Mouse (Mus musculus) hindbrain, embryonic 16.5 days (tissue): ENCODE measurements around the gene Ppp1cc. TPM values are rescaled to one million over a fixed set of nuclear protein-coding genes. Genes with fewer than 3 reads are reported as not detected.

Experiments used
- polyA plus RNA-seq: library from polyadenylated mRNA; unstranded; fragments of >200 nt; fragmentation: Nextera tagmentation; extraction: Ambion mirVana; gene quantifications from 2 replicates; pipeline ENCODE4 v1.2.1, GENCODE M21; 2015

The Ppp1cc gene
- polyA plus RNA-seq, 1 experiment from 2014 or later, result 185 TPM

Other genes with a start within 250 kb of the Ppp1cc start
- gene Cux2, start 108.2 kb upstream of the Ppp1cc start, polyA plus RNA-seq, result 16.7 and 18.7 TPM in 2 replicates
- 1.9 and 2.7 TPM in 2 replicates for gene Myl2, start 57.3 kb upstream of the Ppp1cc start, polyA plus RNA-seq
- 0.19 and 0.20 TPM in 2 replicates for gene Ccdc63, start 17.5 kb upstream of the Ppp1cc start, polyA plus RNA-seq
- 1.1 and 1.5 TPM in 2 replicates for gene Hvcn1, start 48.5 kb downstream of the Ppp1cc start, polyA plus RNA-seq
- 5.3 and 6.0 TPM in 2 replicates for gene Tctn1, start 106.2 kb downstream of the Ppp1cc start, polyA plus RNA-seq
- gene Pptc7, start 126.1 kb downstream of the Ppp1cc start, polyA plus RNA-seq, result 6.5 and 8.1 TPM in 2 replicates
- gene Rad9b, start 196.0 kb downstream of the Ppp1cc start, polyA plus RNA-seq, result 17.7 and 20.1 TPM in 2 replicates
- 314 and 353 TPM in 2 replicates for gene Vps29, start 196.1 kb downstream of the Ppp1cc start, polyA plus RNA-seq
- gene Gpn3, start 213.6 kb downstream of the Ppp1cc start, polyA plus RNA-seq, result 35.3 and 40.9 TPM in 2 replicates
- 132 and 140 TPM in 2 replicates for gene Fam216a, start 214.1 kb downstream of the Ppp1cc start, polyA plus RNA-seq
- gene Arpc3, start 233.6 kb downstream of the Ppp1cc start, polyA plus RNA-seq, result 139 and 158 TPM in 2 replicates